Mouse (Mus musculus) olfactory bulb, adult 2 months (tissue): ENCODE measurements around the gene Oasl2.

Source experiments
- CTCF ChIP-seq: fragments of 200-500 bp; IDR thresholded peaks from 2 replicates; pipeline ENCODE4 v1.5.1; 2012; ENCODE audit warnings: low read depth, mild to moderate bottlenecking, low read length, moderate library complexity; ENCODE audit not compliant: insufficient read depth
- POLR2A ChIP-seq: fragments of 200-500 bp; IDR thresholded peaks from 2 replicates; pipeline ENCODE4 v1.6.1; 2012; ENCODE audit warnings: mild to moderate bottlenecking, low read depth, low read length, moderate library complexity; ENCODE audit not compliant: insufficient read depth

- TF ChIP-seq CTCF: no peak
- TF ChIP-seq POLR2A: no peak
Measured at GRCm38 (mm10) chr5:114902413-114902812, 5.7 kb downstream of the Oasl2 start.
